Mouse (Mus musculus): ENCODE measurements at regions not wholly inside any gene's neighbourhood (a gene's known extent, or its start where the extent isn't known, plus 50 kb on each side); places are given as distances from the start of the nearest gene placed in this dataset.

DNA sequence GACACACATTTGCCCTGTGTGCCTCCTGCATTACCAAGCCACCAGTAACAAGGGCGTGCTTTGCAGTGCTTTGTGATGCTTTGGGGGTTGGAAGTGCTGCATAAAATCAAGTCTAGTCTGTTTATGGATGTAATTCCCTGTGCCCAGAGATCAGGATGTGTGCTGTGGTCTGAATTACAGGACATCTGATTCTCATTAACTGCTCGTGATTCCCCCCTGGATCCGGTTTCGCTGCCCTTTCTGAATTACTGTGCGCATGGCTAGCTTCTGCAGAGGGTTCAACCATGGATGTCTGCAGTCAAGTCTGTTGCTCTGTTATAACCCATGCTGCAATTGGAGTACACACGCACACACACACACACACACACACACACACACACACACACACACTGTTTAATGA is 52.5 kb upstream of the Magi1 start:
- Histone ChIP-seq H3K4me1 (ENCODE audit: control insufficient read depth in 1 of 2, insufficient read depth in 2 of 2) (no peaks in the 10 kb centered on the region), H3K9me3 (replicated peaks; ENCODE audit: low read length) (peaks cover 67% of the 10 kb centered on the region), H3K4me2 (ENCODE audit: insufficient read depth, low read depth, poor library complexity, severe bottlenecking) (no peak overlapping the region), H3K79me2 (replicated peaks; ENCODE audit: control insufficient read depth, extremely low read depth, insufficient read depth, poor library complexity, severe bottlenecking) (no peaks in the 10 kb centered on the region), H3K4me3 (replicated peaks in 1 of 3; ENCODE audit: low read depth in 2 of 3, low read length in 2 of 3, poor library complexity in 1 of 3) (no peak overlapping the region), H3K9ac (ENCODE audit: insufficient read depth, low read depth) (no peak overlapping the region), H3K36me3 (replicated peaks in 1 of 2; ENCODE audit: control insufficient read depth in 1 of 2, insufficient read depth in 1 of 2, low read length in 1 of 2) (no peaks in the 10 kb centered on the region), H3K27ac (ENCODE audit: insufficient read depth, low read depth) (no peak overlapping the region), H3K27me3 (replicated peaks) (no peaks in the 10 kb centered on the region)
- dilution Hi-C loops (cut with MboI; ENCODE audit: extremely low pct_ligation_motif_present, extremely low pct_unique_long_range_greater_than_20kb, low sequenced_read_pairs) (no loop called here), in situ Hi-C loops (cut with MboI; ENCODE audit: low pct_ligation_motif_present, low pct_unique_long_range_greater_than_20kb, low sequenced_read_pairs) (no loop called here)
- DNase-seq (ENCODE audit: extremely low read depth): no peak
- TF ChIP-seq SIN3A (IDR thresholded peaks at IDR 0.05; ENCODE audit: low read length) (no peak), JUN (IDR thresholded peaks at IDR 0.05; ENCODE audit: insufficient read depth, low read depth, low read length) (no peak), GABPA (IDR thresholded peaks at IDR 0.05; ENCODE audit: insufficient replicate concordance, low read depth, low read length) (no peak), SMC3 (IDR thresholded peaks at IDR 0.05; ENCODE audit: low read depth, low read length) (no peak), MXI1 (IDR thresholded peaks at IDR 0.05; ENCODE audit: low read depth, low read length) (no peak), TBP (conservative IDR thresholded peaks at IDR 0.05; ENCODE audit: low read depth, low read length) (no peak), MAZ (IDR thresholded peaks at IDR 0.05; ENCODE audit: low read depth, low read length) (no peak), POLR2AphosphoS2 (IDR thresholded peaks at IDR 0.05; ENCODE audit: low read depth, low read length) (no peak), RCOR1 (conservative IDR thresholded peaks at IDR 0.05; ENCODE audit: low read depth, low read length) (no peak), CHD1 (IDR thresholded peaks at IDR 0.05; ENCODE audit: low read depth, low read length) (no peak), TCF12 (IDR thresholded peaks at IDR 0.05; ENCODE audit: low read depth, low read length) (no peak), MAFK (IDR thresholded peaks at IDR 0.05; ENCODE audit: insufficient replicate concordance, low read length) (no peak), JUND (conservative IDR thresholded peaks at IDR 0.05; ENCODE audit: low read depth, low read length) (no peak)

Measured in CH12.LX (cell line).